Mouse (Mus musculus) liver, adult (tissue): ENCODE data around the gene Ogfod3.

Experiments used
- GATA4 ChIP-seq: IDR thresholded peaks from 2 replicates; pipeline ENCODE4 v1.6.1; 2014; ENCODE audit warnings: mild to moderate bottlenecking, low read length; ENCODE audit not compliant: insufficient replicate concordance

Ogfod3 gene

GRCm38 (mm10) chr11:121204161-121205006 is at the start of gene Ogfod3, which contains the start of gene Hexdc:
TSS of gene Ogfod3 (minus strand) at chr11:121204711.
TSS of gene Hexdc (plus strand) at chr11:121204433.
- TF ChIP-seq GATA4: peak; percentile 7; the same call in 1 of the 2 replicates

GRCm38 (mm10) chr11:121250196-121250595 is 45.7 kb upstream of the Ogfod3 start:
- TF ChIP-seq GATA4: no peak

GRCm38 (mm10) chr11:121239669-121240068 is 35.2 kb upstream of the Ogfod3 start:
- TF ChIP-seq GATA4: no peak

GRCm38 (mm10) chr11:121237345-121238128 is 33.0 kb upstream of the Ogfod3 start:
- TF ChIP-seq GATA4: no peak

- TF ChIP-seq GATA4: no peak
Observed at GRCm38 (mm10) chr11:121236564-121237344, 32.2 kb upstream of the Ogfod3 start, which contains the start of gene Narf. TSS of gene Narf (plus strand) at chr11:121237253.

DNA sequence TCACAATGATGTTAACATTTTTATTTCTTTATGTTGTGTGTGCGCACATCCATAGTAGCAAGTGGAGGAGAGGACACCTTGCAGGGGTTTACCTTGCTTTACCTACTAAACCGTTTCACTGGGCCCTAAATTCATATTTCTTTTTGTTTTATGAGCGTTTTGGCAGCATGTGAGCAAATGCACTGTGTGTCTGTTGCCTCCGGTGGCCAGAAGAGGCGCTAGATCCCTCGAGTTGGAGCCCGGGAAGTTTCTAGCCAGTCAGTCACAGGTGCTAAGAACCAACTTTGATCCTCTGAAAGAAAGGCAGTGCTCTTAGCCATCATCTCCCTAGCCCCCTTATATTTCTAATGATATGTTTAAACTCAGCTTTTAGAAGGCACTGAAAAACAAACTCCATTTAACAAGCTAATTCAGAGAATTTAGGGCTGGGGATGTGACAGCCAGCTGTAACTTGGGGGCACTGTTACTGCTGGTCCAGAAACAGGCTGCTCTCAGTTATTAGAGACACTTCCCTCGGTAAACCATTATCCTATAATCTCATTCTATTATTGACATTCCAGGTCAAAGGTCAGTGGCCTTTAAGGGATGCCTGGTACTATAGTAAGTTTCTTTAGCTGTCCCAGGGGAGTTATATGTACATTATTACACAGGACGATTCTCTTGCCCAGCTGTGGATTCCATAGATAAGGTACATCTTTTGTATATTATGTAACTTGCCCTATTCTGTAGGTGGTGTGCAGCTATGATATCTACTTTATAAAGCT is 31.1 kb upstream of the Ogfod3 start:
- no peak for TF ChIP-seq GATA4

DNA sequence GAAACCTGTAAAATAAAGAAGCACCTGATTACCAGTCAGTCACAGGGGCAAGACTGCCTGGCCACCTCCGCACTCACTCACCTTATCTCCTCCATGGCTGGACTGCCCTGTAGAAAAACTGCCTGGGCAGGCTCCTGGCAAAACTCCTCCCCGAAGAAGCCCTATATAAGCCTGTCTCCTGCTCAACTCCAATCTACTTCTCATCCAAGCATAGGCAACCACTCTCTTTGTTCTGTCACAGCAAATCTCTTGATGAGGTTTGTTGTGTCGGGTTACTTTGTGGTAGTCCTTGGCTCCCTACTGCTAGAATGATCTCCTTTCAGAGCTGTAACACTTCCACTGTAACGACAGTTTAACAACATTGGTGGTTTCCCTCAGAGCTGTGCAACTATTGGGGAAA is 28.2 kb upstream of the Ogfod3 start:
- no peak for TF ChIP-seq GATA4

- no peak for TF ChIP-seq GATA4
Observed at GRCm38 (mm10) chr11:121231628-121232291, 27.2 kb upstream of the Ogfod3 start.

- TF ChIP-seq GATA4: no peak
Observed at GRCm38 (mm10) chr11:121231191-121231590, 26.7 kb upstream of the Ogfod3 start.

- TF ChIP-seq GATA4: no peak
Observed at GRCm38 (mm10) chr11:121229018-121229439, 24.5 kb upstream of the Ogfod3 start, which contains the start of gene Cybc1. TSS of gene Cybc1 (minus strand) at chr11:121229322.

DNA sequence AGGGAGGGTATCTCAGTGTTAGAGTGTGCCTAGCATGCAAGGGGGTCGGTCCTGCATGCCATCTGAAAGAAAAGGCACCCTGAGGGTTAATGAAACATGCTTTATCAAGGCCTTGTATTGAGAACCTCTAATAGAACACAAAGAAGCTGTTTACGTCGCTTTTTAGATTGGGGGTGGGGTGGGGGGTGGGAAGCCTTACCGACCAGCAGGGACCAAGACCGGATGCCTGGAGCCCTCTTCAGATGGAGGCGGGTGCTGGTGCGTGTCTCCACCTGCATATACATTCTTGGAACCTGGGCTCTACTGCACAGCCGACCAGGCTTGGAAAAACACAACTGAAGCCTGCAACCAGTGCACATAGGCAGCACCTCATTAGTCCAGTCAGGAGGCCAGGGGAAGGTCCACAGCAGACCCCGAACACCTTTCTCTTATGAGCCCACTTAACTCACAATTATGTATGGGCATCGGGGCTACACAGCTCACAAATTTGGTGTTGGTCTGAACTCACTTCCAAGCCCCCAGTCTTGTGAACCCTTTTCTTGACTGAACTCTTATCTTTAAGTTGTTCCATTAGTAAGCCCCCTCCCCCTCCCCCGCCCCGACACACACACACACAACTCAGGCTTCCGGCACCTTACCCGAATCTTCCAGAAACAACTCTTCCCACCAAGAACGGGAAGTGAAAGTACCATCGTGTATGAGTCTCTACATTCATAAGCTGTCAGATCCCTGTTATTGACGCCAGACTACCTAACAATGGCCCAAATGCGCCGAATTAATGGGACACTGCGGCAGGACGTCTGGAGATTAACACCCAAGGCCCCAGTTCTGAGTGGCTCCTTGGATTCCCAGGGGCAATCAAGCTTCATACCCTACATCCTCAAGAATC is 23.9 kb upstream of the Ogfod3 start:
- no peak for TF ChIP-seq GATA4

DNA sequence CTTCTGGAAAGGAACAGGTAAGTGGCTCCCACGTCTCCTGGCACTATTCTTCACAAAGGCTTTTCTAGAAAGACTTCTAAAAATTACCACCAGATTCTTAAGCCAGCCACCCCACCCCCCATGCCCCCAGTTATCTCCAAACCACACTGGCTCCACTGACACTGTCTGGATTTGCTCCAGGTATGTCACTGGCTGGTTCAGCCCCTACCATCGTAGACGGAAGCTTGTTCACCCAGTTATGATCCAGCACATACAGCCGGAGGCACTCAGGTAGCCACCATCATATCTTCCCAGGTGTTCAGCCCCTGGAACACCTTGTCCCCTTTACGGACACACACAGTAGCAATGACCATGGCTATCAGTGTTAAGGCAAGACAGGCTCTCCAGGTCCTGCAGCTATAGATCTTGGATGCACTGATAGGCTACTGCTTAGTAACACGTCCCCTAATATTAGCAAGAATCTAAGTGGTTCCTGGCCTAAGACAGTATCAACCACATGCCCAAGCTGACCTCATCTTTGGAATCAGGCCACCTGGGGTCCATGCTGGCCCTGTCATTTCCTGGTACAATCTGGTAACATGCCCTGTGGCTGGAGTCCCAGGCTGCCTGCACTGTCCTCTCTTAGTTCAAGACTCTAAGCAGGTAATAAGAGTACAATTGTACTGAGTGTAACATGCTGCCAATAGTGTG is 17.0 kb upstream of the Ogfod3 start:
- TF ChIP-seq GATA4: no peak
